Mouse (Mus musculus): ENCODE data around the gene Ubap1. TPM values are rescaled to one million over a fixed set of nuclear protein-coding genes. Genes with fewer than 3 reads are reported as not detected.

The Ubap1 gene
- 41.9 and 44.1 TPM in 2 replicates for polyA plus RNA-seq (2015; fragmentation: Nextera tagmentation; extraction: Ambion mirVana)

DNA sequence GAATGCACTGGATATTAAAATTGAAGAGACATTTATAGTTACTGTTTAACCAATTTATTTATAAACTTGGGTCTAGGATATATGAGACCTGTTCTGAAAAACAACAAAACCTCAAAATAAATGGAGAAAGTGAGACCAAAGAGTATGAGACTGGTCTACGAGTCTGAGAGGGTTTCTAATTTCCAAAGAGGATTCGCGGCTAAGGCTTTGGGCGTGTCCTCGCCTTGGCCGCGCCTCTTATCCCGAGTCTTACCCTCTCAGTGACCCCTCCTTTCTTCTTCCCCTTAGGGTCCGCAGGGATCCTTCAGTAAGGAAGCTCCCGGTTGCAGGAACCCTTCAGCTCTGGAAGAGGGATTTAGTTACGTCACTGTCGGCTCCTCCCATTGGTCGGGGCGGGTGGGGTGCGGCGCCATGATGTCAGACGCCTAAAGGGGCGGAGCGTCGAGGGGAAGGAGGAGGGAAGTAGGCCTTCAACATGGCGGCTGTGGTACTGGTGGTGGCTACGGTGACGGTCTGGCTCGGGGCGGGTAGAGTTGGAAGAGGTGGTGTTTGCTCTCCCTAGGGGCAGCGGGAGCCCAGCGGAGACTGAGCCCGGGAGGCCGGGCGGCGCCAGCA is at the start of gene Ubap1:
TSS of gene Ubap1 (plus strand) at position 413 of the 615 bp plus-strand sequence.
- peak; percentile 98 for ATAC-seq
- TF ChIP-seq EP300 (IDR thresholded peaks at IDR 0.05): peak; percentile 53
- no peak for TF ChIP-seq CTCF (IDR thresholded peaks at IDR 0.05)
- 2% methylated on average over 31 of the region's 31 CpGs for WGBS
- DNase-seq (ENCODE audit: low spot score): peak; percentile 99
- Histone ChIP-seq H3K27me3 (replicated peaks; ENCODE audit: insufficient read depth, low read length) (no peaks in the 10 kb centered on the region), H3K4me3 (ENCODE audit: low read depth, low read length) (peak within 1 kb of the TSS; percentile 86), H3K4me2 (replicated peaks; ENCODE audit: low read depth, low read length) (peak within 1 kb of the TSS; percentile 64), H3K9ac (replicated peaks; ENCODE audit: low read depth) (peak within 1 kb of the TSS; percentile 63), H3K36me3 (ENCODE audit: insufficient read depth, low read length) (no peaks in the 10 kb centered on the region), H3K27ac (ENCODE audit: low read length) (peak within 1 kb of the TSS; percentile 93), H3K4me1 (ENCODE audit: insufficient read depth, low read depth, low read length) (no peaks in the 10 kb centered on the region), H3K9me3 (ENCODE audit: low read length) (no peaks in the 10 kb centered on the region)

DNA sequence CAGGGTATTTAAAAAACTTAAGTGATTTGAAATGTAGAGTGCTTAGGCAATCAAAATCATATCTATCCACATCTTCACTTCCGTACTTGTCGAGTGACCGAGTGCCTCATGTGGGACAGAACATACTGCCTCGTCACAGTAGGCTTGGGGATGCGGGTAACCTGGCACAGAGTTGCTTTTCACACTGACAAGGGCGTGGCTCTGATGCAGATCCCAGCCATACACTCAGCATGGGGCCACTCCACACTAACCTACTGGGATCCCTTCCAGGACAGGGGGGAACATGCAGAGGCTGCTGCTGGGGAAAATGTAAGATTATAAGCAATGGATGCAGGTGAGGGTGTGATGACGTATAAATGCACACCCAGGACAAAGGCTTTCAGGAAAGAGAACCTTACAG is 45.1 kb upstream of the Ubap1 start:
- DNase-seq (ENCODE audit: low spot score) (no peak), ATAC-seq (no peak)
- Histone ChIP-seq H3K4me2 (replicated peaks; ENCODE audit: low read depth, low read length) (no peak overlapping the region), H3K27ac (ENCODE audit: low read length) (no peak overlapping the region), H3K9ac (replicated peaks; ENCODE audit: low read depth) (no peak overlapping the region), H3K36me3 (ENCODE audit: insufficient read depth, low read length) (peaks cover 32% of the 10 kb centered on the region; the same call in 1 of the 2 replicates), H3K9me3 (ENCODE audit: low read length) (no peaks in the 10 kb centered on the region), H3K4me1 (ENCODE audit: insufficient read depth, low read depth, low read length) (no peaks in the 10 kb centered on the region), H3K27me3 (replicated peaks; ENCODE audit: insufficient read depth, low read length) (no peaks in the 10 kb centered on the region), H3K4me3 (ENCODE audit: low read depth, low read length) (no peak overlapping the region)
- TF ChIP-seq EP300 (IDR thresholded peaks at IDR 0.05) (no peak), CTCF (IDR thresholded peaks at IDR 0.05) (no peak)
- WGBS: 91% methylated on average over 7 of the region's 7 CpGs

- no peak overlapping the region for H3K4me2 ChIP-seq (replicated peaks; ENCODE audit: low read depth, low read length)
- ATAC-seq (no peak), DNase-seq (ENCODE audit: low spot score) (no peak)
- TF ChIP-seq CTCF (IDR thresholded peaks at IDR 0.05): no peak
- no peak for TF ChIP-seq EP300 (IDR thresholded peaks at IDR 0.05)
- H3K9me3 ChIP-seq (ENCODE audit: low read length): no peaks in the 10 kb centered on the region
- peaks cover 25% of the 10 kb centered on the region; the same call in 1 of the 2 replicates for H3K36me3 ChIP-seq (ENCODE audit: insufficient read depth, low read length)
- no peak overlapping the region for H3K9ac ChIP-seq (replicated peaks; ENCODE audit: low read depth)
- H3K27ac ChIP-seq (ENCODE audit: low read length): no peak overlapping the region
- 45% methylated on average over 3 of the region's 3 CpGs for WGBS
- no peak overlapping the region for H3K4me3 ChIP-seq (ENCODE audit: low read depth, low read length)
- no peaks in the 10 kb centered on the region for H3K27me3 ChIP-seq (replicated peaks; ENCODE audit: insufficient read depth, low read length)
- no peaks in the 10 kb centered on the region for H3K4me1 ChIP-seq (ENCODE audit: insufficient read depth, low read depth, low read length)
Measured at GRCm38 (mm10) chr4:41304302-41304701, 44.5 kb upstream of the Ubap1 start.

- H3K9me3 ChIP-seq (ENCODE audit: low read length): no peaks in the 10 kb centered on the region
- DNase-seq (ENCODE audit: low spot score) (no peak), ATAC-seq (no peak)
- no peak overlapping the region for H3K4me3 ChIP-seq (ENCODE audit: low read depth, low read length)
- 83% methylated on average over 6 of the region's 6 CpGs for WGBS
- no peak overlapping the region for H3K4me2 ChIP-seq (replicated peaks; ENCODE audit: low read depth, low read length)
- TF ChIP-seq EP300 (IDR thresholded peaks at IDR 0.05) (no peak), CTCF (IDR thresholded peaks at IDR 0.05) (no peak)
- H3K9ac ChIP-seq (replicated peaks; ENCODE audit: low read depth): no peak overlapping the region
- H3K4me1 ChIP-seq (ENCODE audit: insufficient read depth, low read depth, low read length): no peaks in the 10 kb centered on the region; the same call in 1 of the 2 replicates
- H3K36me3 ChIP-seq (ENCODE audit: insufficient read depth, low read length): no peaks in the 10 kb centered on the region; the same call in 1 of the 2 replicates
- H3K27me3 ChIP-seq (replicated peaks; ENCODE audit: insufficient read depth, low read length): no peaks in the 10 kb centered on the region
- no peak overlapping the region for H3K27ac ChIP-seq (ENCODE audit: low read length)
Measured at GRCm38 (mm10) chr4:41307406-41307805, 41.4 kb upstream of the Ubap1 start.

DNA sequence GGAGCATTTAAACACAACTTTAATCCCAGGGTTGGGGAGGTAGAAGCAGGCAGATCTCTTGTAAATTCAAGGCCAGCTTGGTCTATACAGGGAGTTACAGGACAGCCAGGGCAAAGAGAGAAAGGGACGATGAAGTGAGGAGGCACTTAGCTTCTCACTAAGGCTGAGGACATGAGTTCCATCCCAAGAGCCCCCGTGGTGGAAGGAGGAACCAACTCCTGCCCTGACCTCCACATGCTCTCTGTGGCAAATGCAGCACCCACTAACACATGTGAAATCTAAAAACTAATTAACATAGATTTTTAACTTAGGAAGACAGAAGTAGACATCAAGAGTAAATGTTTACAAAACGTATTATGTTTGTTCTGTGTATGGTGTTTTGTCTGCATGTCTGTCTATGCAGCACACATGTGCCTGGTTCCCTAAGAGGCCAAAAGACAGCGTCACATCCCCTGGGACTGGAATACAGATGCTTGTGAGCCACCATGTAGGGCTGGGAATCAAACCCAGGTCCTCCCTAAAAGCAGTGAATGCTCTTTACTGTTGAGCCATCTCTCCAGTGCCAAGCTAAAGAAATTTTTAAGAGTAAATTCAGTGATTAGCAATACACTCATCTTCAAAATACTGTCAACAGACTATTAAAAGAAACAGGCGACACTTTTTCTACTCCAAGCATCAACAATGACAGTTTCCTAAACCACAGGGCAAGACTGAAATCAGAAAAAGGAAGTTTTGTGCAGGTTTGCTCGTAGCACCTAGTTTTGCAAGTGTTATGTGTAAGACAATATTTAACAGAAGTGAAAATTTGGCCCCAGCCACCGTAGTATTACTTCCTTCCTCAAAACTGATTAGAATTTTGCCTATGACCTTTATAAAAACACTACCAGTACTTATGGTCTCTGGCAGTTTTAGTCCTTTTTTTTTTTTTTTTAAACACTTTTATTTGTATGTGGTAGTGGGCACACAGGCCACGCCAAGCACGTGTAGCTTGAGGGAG is 37.9 kb upstream of the Ubap1 start:
- no peak overlapping the region for H3K27ac ChIP-seq (ENCODE audit: low read length)
- no peak for ATAC-seq
- TF ChIP-seq EP300 (IDR thresholded peaks at IDR 0.05): no peak
- no peak for TF ChIP-seq CTCF (IDR thresholded peaks at IDR 0.05)
- no peak overlapping the region for H3K4me2 ChIP-seq (replicated peaks; ENCODE audit: low read depth, low read length)
- DNase-seq (ENCODE audit: low spot score): peak; percentile 35
- no peaks in the 10 kb centered on the region for H3K9me3 ChIP-seq (ENCODE audit: low read length)
- H3K9ac ChIP-seq (replicated peaks; ENCODE audit: low read depth): no peak overlapping the region
- no peaks in the 10 kb centered on the region; the same call in 1 of the 2 replicates for H3K36me3 ChIP-seq (ENCODE audit: insufficient read depth, low read length)
- no peak overlapping the region for H3K4me3 ChIP-seq (ENCODE audit: low read depth, low read length)
- no peaks in the 10 kb centered on the region for H3K27me3 ChIP-seq (replicated peaks; ENCODE audit: insufficient read depth, low read length)
- WGBS: 89% methylated on average over 9 of the region's 9 CpGs
- peaks cover 16% of the 10 kb centered on the region; the same call in 1 of the 2 replicates for H3K4me1 ChIP-seq (ENCODE audit: insufficient read depth, low read depth, low read length)

- H3K27me3 ChIP-seq (replicated peaks; ENCODE audit: insufficient read depth, low read length): no peaks in the 10 kb centered on the region
- peaks cover 16% of the 10 kb centered on the region; the same call in 1 of the 2 replicates for H3K4me1 ChIP-seq (ENCODE audit: insufficient read depth, low read depth, low read length)
- WGBS: 7% methylated on average over 14 of the region's 14 CpGs
Measured at GRCm38 (mm10) chr4:41313722-41314121, 35.1 kb upstream of the Ubap1 start.

More at GRCm38 (mm10) chr4:41313722-41314121, 35.1 kb upstream of the Ubap1 start:
- Histone ChIP-seq H3K36me3 (ENCODE audit: insufficient read depth, low read length) (no peaks in the 10 kb centered on the region), H3K4me3 (ENCODE audit: low read depth, low read length) (peak overlapping the region; percentile 98), H3K9ac (replicated peaks; ENCODE audit: low read depth) (peak overlapping the region; percentile 99), H3K27ac (ENCODE audit: low read length) (peak overlapping the region; percentile 100), H3K9me3 (ENCODE audit: low read length) (no peaks in the 10 kb centered on the region), H3K4me2 (replicated peaks; ENCODE audit: low read depth, low read length) (peak overlapping the region; percentile 82)
- TF ChIP-seq CTCF (IDR thresholded peaks at IDR 0.05): no peak
- TF ChIP-seq EP300 (IDR thresholded peaks at IDR 0.05): no peak
- ATAC-seq (no peak), DNase-seq (ENCODE audit: low spot score) (no peak)
